Mouse (Mus musculus) embryonic facial prominence, embryonic 15.5 days (tissue): ENCODE data around the gene Cdca5. TPM values are rescaled to one million over a fixed set of nuclear protein-coding genes. Genes with fewer than 3 reads are reported as not detected.
"Not testable (repeated sequence)": the region's sequence is repeated elsewhere in the genome, so short reads cannot be mapped to it uniquely, and the experiment has no call there.

ENCODE experiments used
- ATAC-seq: fragments of 200-750 bp; cut with Nextera tagmentation; 2 replicates; pipeline ENCODE4 v1.8.0; 2017; ENCODE audit warnings: low read depth, moderate TSS enrichment; ENCODE audit not compliant: insufficient number of reproducible peaks, low FRiP score, low TSS enrichment
- H3K27ac ChIP-seq: fragments of 300-500 bp; sonication (generic); replicated peaks from 2 replicates; pipeline ENCODE4 v1.5.1; 2015; ENCODE audit warnings: mild to moderate bottlenecking, inconsistent platforms
- H3K27me3 ChIP-seq: fragments of 300-500 bp; sonication (generic); 2 replicates; pipeline ENCODE4 v1.6.1; 2015; ENCODE audit warnings: inconsistent platforms
- H3K36me3 ChIP-seq: fragments of 300-500 bp; sonication (generic); 2 replicates; pipeline ENCODE4 v1.6.1; 2015; ENCODE audit warnings: mild to moderate bottlenecking, inconsistent platforms
- H3K4me1 ChIP-seq: fragments of 300-500 bp; sonication (generic); 2 replicates; pipeline ENCODE4 v1.6.1; 2015; ENCODE audit warnings: inconsistent platforms
- H3K4me2 ChIP-seq: fragments of 300-500 bp; sonication (generic); replicated peaks from 2 replicates; pipeline ENCODE4 v1.6.1; 2015; ENCODE audit warnings: mild to moderate bottlenecking, inconsistent platforms
- H3K4me3 ChIP-seq: fragments of 300-500 bp; sonication (generic); replicated peaks from 2 replicates; pipeline ENCODE4 v1.5.1; 2015; ENCODE audit warnings: mild to moderate bottlenecking, inconsistent platforms
- H3K9ac ChIP-seq: fragments of 300-500 bp; sonication (generic); 2 replicates; pipeline ENCODE4 v1.6.1; 2015; ENCODE audit warnings: inconsistent platforms
- H3K9me3 ChIP-seq: fragments of 300-500 bp; sonication (generic); replicated peaks from 2 replicates; pipeline ENCODE4 v1.6.1; 2016; ENCODE audit warnings: inconsistent platforms
- WGBS: fragments of 180-500 bp; shearing (Covaris S2); methylation state at CpG from one replicate; pipeline ENCODE4 v1.1.7; 2015; 5-methylcytosine and 5-hydroxymethylcytosine counted together
- polyA plus RNA-seq: library from polyadenylated mRNA; unstranded; fragments of >200 nt; fragmentation: Nextera tagmentation; extraction: Ambion mirVana; gene quantifications from 2 replicates; pipeline ENCODE4 v1.2.1, GENCODE M21; 2015

The Cdca5 gene
- polyA plus RNA-seq = 27.7 and 29.0 TPM in 2 replicates

DNA sequence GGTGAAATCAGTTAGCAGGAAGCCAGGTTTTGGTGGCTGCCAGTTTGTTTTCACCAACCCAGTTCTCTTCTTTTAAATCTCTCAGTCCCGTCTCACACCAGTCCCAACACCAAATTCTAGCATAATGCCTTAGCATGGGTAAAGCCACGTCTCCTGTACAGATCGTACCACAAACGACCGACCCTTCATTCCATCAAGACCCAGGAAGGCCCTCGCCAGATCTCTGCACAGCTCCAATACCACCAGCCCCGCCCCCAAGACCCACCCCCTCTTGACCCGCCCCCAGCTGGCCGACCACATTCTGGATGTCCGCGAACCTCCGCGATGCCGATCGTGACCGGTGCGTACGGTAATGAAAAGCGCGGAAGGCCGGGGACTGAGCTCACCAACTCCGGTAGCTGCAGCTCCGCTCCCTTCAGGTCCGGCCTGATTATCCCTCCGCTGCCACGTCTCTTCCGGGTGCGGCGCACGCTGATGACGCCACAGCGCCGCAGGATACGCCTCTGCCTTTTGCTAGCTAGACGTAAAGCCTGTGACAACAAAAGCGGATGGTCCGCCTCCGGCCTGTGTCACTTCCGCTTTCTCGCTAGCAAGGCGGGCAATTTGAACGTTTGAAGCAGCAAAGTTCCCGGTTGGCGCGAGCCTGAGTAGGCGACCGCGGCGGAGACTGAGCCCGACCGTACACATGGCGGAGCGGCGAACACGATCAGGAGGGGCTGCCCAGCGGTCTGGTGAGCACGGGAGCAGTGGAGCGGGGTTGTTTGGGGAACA, at the start of gene Cdca5, which contains the start of gene Zfpl1:
TSS of gene Cdca5 (plus strand) at position 506 of the 771 bp plus-strand sequence.
TSS of gene Zfpl1 (minus strand) at position 479 of the 771 bp plus-strand sequence.
- Histone ChIP-seq H3K4me2 (peak within 1 kb of the TSS; percentile 83), H3K4me3 (peak within 1 kb of the TSS; percentile 60), H3K27ac (peak within 1 kb of the TSS; percentile 80), H3K9me3 (no peaks in the 10 kb centered on the region), H3K9ac (peak within 1 kb of the TSS; percentile 60), H3K4me1 (peaks cover 24% of the 10 kb centered on the region), H3K36me3 (peaks cover 53% of the 10 kb centered on the region), H3K27me3 (no peaks in the 10 kb centered on the region)
- peak; percentile 90 for ATAC-seq
- under 1% methylated on average over 58 of the region's 58 CpGs for WGBS

DNA sequence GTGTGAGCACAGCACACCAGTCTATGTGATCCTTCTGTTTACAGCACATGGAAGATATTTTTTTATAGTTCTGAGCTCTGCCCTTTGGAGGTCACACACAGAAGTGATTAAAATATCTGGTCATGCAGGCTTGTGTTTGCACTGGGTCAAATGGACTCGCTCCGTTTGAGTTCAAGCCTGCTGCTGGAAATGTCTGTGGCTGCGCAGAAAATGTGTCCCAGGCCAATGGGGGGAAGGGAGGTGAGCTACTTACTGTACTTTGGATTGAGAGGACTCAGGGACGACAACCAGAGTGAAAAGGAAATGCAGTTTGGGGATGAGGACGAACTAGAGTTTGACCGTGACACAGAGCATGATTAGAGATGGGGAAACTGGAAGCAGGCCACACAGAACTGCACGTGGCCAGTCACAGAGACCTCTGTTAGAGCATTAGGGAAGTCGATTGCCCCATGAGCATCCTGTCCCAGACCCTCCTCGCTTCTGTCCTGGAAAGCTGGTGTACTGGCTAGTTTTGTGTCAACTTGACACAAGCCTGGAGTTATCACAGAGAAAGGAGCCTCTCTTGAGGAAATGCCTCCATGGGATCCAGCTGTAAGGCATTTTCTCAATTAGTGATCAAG, 48.7 kb upstream of the Cdca5 start:
- no peaks in the 10 kb centered on the region for H3K27me3 ChIP-seq
- WGBS = 55% methylated on average over 9 of the region's 9 CpGs
- no peak overlapping the region for H3K4me2 ChIP-seq
- H3K9ac ChIP-seq = no peak overlapping the region
- H3K4me1 ChIP-seq = no peaks in the 10 kb centered on the region
- H3K4me3 ChIP-seq = no peak overlapping the region
- no peak overlapping the region for H3K27ac ChIP-seq
- H3K36me3 ChIP-seq = no peaks in the 10 kb centered on the region
- H3K9me3 ChIP-seq = no peaks in the 10 kb centered on the region
- no peak for ATAC-seq

- no peaks in the 10 kb centered on the region for H3K4me1 ChIP-seq
- H3K9ac ChIP-seq = no peak overlapping the region
- ATAC-seq = no peak
- H3K4me3 ChIP-seq = no peak overlapping the region
- H3K36me3 ChIP-seq = no peaks in the 10 kb centered on the region
- no peak overlapping the region for H3K27ac ChIP-seq
- no peaks in the 10 kb centered on the region for H3K9me3 ChIP-seq
- H3K4me2 ChIP-seq = no peak overlapping the region
- no peaks in the 10 kb centered on the region for H3K27me3 ChIP-seq
Observed at GRCm38 (mm10) chr19:6037695-6038094, 47.1 kb upstream of the Cdca5 start.

DNA sequence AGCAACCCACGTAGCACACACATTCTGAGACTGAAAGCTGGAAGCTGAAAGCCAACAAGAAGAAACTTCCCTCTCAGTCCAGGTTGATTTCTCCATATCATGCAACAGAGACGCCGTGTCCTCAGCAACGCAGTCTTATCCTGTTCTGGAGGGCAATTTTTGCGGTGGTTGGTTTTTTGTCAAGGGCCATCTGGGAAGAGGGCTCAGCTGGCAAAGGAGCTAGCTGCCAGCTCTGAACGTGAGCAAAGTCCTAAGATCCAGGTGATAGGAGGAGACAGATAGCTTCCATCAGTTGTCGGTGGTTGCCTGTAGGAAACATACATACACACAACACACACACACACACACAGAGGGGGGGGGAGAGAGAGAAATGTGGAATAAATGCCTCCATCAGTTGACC, 46.5 kb upstream of the Cdca5 start:
- ATAC-seq = no peak
- H3K27ac ChIP-seq = no peak overlapping the region
- H3K9ac ChIP-seq = no peak overlapping the region
- no peak overlapping the region for H3K4me2 ChIP-seq
- no peak overlapping the region for H3K4me3 ChIP-seq
- no peaks in the 10 kb centered on the region for H3K27me3 ChIP-seq
- H3K9me3 ChIP-seq = no peaks in the 10 kb centered on the region
- no peaks in the 10 kb centered on the region for H3K36me3 ChIP-seq
- WGBS = 77% methylated on average over 7 of the region's 7 CpGs
- H3K4me1 ChIP-seq = no peaks in the 10 kb centered on the region

DNA sequence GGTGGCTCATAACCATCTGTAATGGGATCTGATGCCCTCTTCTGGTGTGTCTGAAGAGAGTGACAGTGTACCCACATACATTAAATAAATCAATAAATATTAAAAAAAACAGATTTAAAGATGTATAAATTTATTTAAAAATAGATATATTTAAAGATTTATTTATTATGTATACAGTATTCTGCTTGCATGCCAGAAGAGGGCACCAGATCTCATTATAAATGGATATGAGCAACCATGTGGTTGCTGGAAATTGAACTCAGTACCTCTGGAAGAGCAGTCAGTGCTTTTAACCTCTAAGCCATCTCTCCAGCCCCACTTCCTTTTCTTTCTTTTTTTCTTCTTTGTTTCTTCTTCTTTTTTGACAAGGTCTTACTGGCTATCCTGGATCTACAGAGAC, 44.8 kb upstream of the Cdca5 start:
- Histone ChIP-seq H3K9ac (no peak overlapping the region), H3K4me2 (no peak overlapping the region), H3K36me3 (no peaks in the 10 kb centered on the region), H3K4me1 (peaks cover 1% of the 10 kb centered on the region), H3K27ac (no peak overlapping the region), H3K4me3 (no peak overlapping the region), H3K9me3 (no peaks in the 10 kb centered on the region), H3K27me3 (no peaks in the 10 kb centered on the region)
- ATAC-seq = no peak

GRCm38 (mm10) chr19:6042293-6042692, 42.5 kb upstream of the Cdca5 start:
- Histone ChIP-seq H3K9ac (no peak overlapping the region), H3K4me2 (no peak overlapping the region), H3K27ac (no peak overlapping the region), H3K4me3 (no peak overlapping the region), H3K9me3 (no peaks in the 10 kb centered on the region), H3K27me3 (no peaks in the 10 kb centered on the region), H3K36me3 (no peaks in the 10 kb centered on the region), H3K4me1 (peaks cover 8% of the 10 kb centered on the region)
- 82% methylated on average over 9 of the region's 9 CpGs for WGBS
- no peak for ATAC-seq

DNA sequence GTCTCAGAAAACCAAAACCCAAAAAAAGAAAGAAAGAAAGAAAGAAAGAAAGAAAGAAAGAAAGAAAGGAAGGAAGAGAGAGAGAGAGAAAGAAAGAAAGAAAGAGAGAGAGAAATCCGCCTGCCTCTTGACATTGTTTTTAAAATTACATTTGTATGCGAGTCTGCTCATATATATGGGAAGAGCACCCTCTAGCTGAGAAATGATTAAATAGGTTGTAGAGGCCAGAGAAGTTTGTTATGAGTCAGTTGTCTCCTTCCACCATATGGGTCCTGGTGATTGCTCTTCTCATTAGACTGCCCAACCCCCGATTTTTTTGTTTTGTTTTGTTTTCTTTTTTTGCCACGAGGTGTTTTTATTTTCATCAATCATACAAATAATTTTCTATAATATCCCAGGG, 40.7 kb upstream of the Cdca5 start:
- not testable (repeated sequence) for H3K9me3 ChIP-seq

GRCm38 (mm10) chr19:6045366-6046293, 39.2 kb upstream of the Cdca5 start:
- peak overlapping the region; percentile 84 for H3K4me2 ChIP-seq
- H3K4me1 ChIP-seq = peaks cover 20% of the 10 kb centered on the region
- H3K4me3 ChIP-seq = peak overlapping the region; percentile 96
- H3K9ac ChIP-seq = peak overlapping the region; percentile 86
- 16% methylated on average over 20 of the region's 20 CpGs for WGBS
- H3K27me3 ChIP-seq = no peaks in the 10 kb centered on the region
- no peaks in the 10 kb centered on the region for H3K9me3 ChIP-seq
- H3K36me3 ChIP-seq = peaks cover 26% of the 10 kb centered on the region
- H3K27ac ChIP-seq = peak overlapping the region; percentile 100
- ATAC-seq = peak; percentile 13

More for the DNA sequence above, 40.7 kb upstream of the Cdca5 start:
- ATAC-seq, H3K27me3 ChIP-seq, H3K4me2 ChIP-seq, H3K4me3 ChIP-seq, H3K27ac ChIP-seq, H3K9ac ChIP-seq: not testable (repeated sequence)
- WGBS = 51% methylated on average over 4 of the region's 4 CpGs
- peaks cover 11% of the 10 kb centered on the region for H3K36me3 ChIP-seq
- peaks cover 20% of the 10 kb centered on the region for H3K4me1 ChIP-seq

DNA sequence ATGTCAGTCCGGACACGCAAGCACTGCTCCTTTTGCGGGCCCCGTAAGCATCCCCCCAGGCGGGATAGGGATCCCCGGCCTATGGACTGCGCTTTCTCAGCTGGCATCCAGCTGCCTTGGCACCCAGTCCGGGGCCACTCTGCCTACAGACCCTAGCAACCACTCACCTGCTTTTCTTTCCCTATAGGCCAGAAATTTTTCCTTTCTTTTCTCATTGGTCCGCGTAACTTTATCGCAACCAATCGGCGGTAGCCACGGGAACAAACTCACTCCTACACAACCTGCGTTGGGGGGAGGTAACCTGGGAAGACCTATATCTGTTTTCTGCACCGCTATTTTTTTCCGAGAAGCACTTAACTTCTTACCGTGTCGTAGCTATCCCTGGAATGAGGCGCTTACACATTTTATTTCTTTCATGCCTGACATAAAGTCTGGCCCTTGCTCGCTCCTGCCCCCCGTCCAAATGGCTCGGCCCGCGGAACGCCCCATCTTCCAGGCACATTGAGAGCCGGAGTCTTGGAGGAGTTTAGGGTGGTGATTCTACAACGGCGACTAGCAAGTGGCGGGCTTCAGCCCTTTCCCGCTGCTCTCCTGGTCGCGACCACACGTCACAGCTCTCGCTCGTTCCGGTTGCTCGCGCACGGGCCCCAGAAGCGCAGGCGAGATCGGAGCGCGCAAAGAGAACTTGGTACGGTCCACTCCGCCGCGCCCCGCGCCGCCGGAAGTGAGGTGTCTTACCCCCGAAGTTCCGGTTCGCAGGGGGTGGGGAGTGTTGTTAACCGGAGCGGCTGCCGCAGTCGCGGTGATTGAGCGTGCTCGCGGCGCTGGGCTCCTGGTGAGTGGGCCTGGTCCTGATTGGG, 38.3 kb upstream of the Cdca5 start, which contains the start of gene Syvn1:
TSS of gene Syvn1 (plus strand) at position 283 of the 860 bp plus-strand sequence.
- WGBS = under 1% methylated on average over 65 of the region's 65 CpGs
- peak within 1 kb of the TSS; percentile 100 for H3K27ac ChIP-seq
- H3K9me3 ChIP-seq = no peaks in the 10 kb centered on the region
- H3K4me2 ChIP-seq = peak within 1 kb of the TSS; percentile 84
- peaks cover 35% of the 10 kb centered on the region for H3K36me3 ChIP-seq
- peak within 1 kb of the TSS; percentile 86 for H3K9ac ChIP-seq
- peak; percentile 88 for ATAC-seq
- H3K27me3 ChIP-seq = no peaks in the 10 kb centered on the region
- peaks cover 20% of the 10 kb centered on the region for H3K4me1 ChIP-seq
- peak within 1 kb of the TSS; percentile 96 for H3K4me3 ChIP-seq

DNA sequence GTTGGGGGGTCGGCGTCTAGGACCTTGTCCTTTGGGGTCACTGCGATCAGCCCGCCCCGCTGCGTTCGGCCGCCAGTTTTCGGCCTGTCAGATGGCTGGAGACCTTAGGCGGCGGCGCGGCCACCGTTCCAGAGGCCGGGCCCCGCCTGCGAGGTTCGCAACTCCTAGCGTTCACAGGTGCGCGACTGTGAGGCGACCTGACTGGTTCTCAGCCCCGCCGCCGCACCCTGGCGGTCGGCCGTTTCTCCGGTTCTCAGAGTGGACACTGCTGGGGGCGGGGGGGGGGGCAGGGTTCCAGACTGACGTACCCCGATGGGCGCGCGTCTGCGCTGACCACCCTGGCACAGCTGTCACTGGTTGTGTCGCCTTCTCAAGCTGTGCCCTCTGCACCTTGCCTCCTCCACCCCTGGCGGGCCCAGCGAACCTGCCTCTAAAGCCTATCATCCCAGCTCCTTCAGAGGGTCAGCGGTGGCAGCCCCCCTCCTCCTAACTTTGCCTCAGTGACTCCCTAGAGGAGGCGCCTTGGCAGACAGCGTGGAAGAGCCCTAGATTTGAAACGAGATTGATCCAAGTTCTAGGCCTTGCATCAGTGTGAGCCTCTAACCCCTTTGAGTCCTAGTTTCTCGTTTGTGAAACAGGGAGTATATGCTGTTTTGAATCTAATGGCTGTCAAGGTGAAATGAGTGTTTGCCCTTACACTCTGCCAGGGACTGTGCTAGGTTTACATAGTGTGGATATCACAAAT, 37.5 kb upstream of the Cdca5 start:
- H3K27me3 ChIP-seq = no peaks in the 10 kb centered on the region
- peak overlapping the region; percentile 86 for H3K9ac ChIP-seq

More for the DNA sequence above, 37.5 kb upstream of the Cdca5 start:
- Histone ChIP-seq H3K4me2 (peak overlapping the region; percentile 84), H3K27ac (peak overlapping the region; percentile 100), H3K4me3 (peak overlapping the region; percentile 96), H3K36me3 (peaks cover 43% of the 10 kb centered on the region), H3K4me1 (peaks cover 20% of the 10 kb centered on the region), H3K9me3 (no peaks in the 10 kb centered on the region)
- no peak; the same call in 1 of the 2 replicates for ATAC-seq
- WGBS = under 1% methylated on average over 44 of the region's 44 CpGs
